Mouse (Mus musculus): Measurements from ENCODE around the gene Dnah17. TPM values are rescaled to one million over a fixed set of nuclear protein-coding genes. Genes with fewer than 3 reads are reported as not detected.

The Dnah17 gene
- polyA plus RNA-seq, 1 experiment from 2014 or later, result 0.33 TPM

- H3K4me1 ChIP-seq (replicated peaks), result peaks cover 24% of the 10 kb centered on the region
- no peaks in the 10 kb centered on the region for H3K36me3 ChIP-seq
- H3K27ac ChIP-seq, result no peak overlapping the region
- DNase-seq (ENCODE audit: low spot score), result peak; percentile 84
- no peaks in the 10 kb centered on the region for H3K27me3 ChIP-seq (ENCODE audit: insufficient read depth, poor library complexity, severe bottlenecking)
- H3K4me3 ChIP-seq, result no peak overlapping the region
- 52% methylated on average over 3 of the region's 3 CpGs for WGBS
- no peaks in the 10 kb centered on the region for H3K9me3 ChIP-seq
Observed at GRCm38 (mm10) chr11:118102838-118103237, 27.6 kb downstream of the Dnah17 start.

GRCm38 (mm10) chr11:118101133-118101532 is 29.3 kb downstream of the Dnah17 start:
- no peak for DNase-seq (ENCODE audit: low spot score)
- WGBS, result 49% methylated on average over 9 of the region's 9 CpGs
- no peak overlapping the region for H3K4me3 ChIP-seq
- H3K27me3 ChIP-seq (ENCODE audit: insufficient read depth, poor library complexity, severe bottlenecking), result no peaks in the 10 kb centered on the region
- H3K4me1 ChIP-seq (replicated peaks), result peaks cover 30% of the 10 kb centered on the region
- H3K27ac ChIP-seq, result no peak overlapping the region
- H3K9me3 ChIP-seq, result no peaks in the 10 kb centered on the region
- H3K36me3 ChIP-seq, result no peaks in the 10 kb centered on the region

GRCm38 (mm10) chr11:118096736-118097135 is 33.7 kb downstream of the Dnah17 start:
- no peaks in the 10 kb centered on the region for H3K27me3 ChIP-seq (ENCODE audit: insufficient read depth, poor library complexity, severe bottlenecking)
- H3K9me3 ChIP-seq, result no peaks in the 10 kb centered on the region
- H3K4me1 ChIP-seq (replicated peaks), result peaks cover 40% of the 10 kb centered on the region
- WGBS, result 53% methylated on average over 2 of the region's 2 CpGs
- no peak for DNase-seq (ENCODE audit: low spot score)
- no peaks in the 10 kb centered on the region for H3K36me3 ChIP-seq
- H3K27ac ChIP-seq, result no peak overlapping the region
- no peak overlapping the region for H3K4me3 ChIP-seq

GRCm38 (mm10) chr11:118095004-118095403 is 35.4 kb downstream of the Dnah17 start:
- no peaks in the 10 kb centered on the region for H3K36me3 ChIP-seq
- no peak for DNase-seq (ENCODE audit: low spot score)
- peaks cover 30% of the 10 kb centered on the region; the same call in 1 of the 2 replicates for H3K4me1 ChIP-seq (replicated peaks)
- H3K27ac ChIP-seq, result no peak overlapping the region
- no peak overlapping the region for H3K4me3 ChIP-seq
- no peaks in the 10 kb centered on the region for H3K27me3 ChIP-seq (ENCODE audit: insufficient read depth, poor library complexity, severe bottlenecking)
- WGBS, result 95% methylated on average over 9 of the region's 9 CpGs
- H3K9me3 ChIP-seq, result peaks cover 8% of the 10 kb centered on the region; the same call in 1 of the 2 replicates

GRCm38 (mm10) chr11:118091002-118091670 is 39.3 kb downstream of the Dnah17 start:
- H3K27ac ChIP-seq, result no peak overlapping the region
- H3K27me3 ChIP-seq (ENCODE audit: insufficient read depth, poor library complexity, severe bottlenecking), result no peaks in the 10 kb centered on the region
- H3K36me3 ChIP-seq, result no peaks in the 10 kb centered on the region
- no peak overlapping the region for H3K4me3 ChIP-seq
- DNase-seq (ENCODE audit: low spot score), result no peak
- H3K4me1 ChIP-seq (replicated peaks), result peaks cover 26% of the 10 kb centered on the region; the same call in 1 of the 2 replicates
- peaks cover 8% of the 10 kb centered on the region; the same call in 1 of the 2 replicates for H3K9me3 ChIP-seq
- 86% methylated on average over 23 of the region's 23 CpGs for WGBS

GRCm38 (mm10) chr11:118088896-118089295 is 41.5 kb downstream of the Dnah17 start:
- no peak for DNase-seq (ENCODE audit: low spot score)
- H3K4me3 ChIP-seq, result no peak overlapping the region
- H3K36me3 ChIP-seq, result no peaks in the 10 kb centered on the region
- 91% methylated on average over 19 of the region's 19 CpGs for WGBS
- H3K27ac ChIP-seq, result no peak overlapping the region
- no peaks in the 10 kb centered on the region for H3K27me3 ChIP-seq (ENCODE audit: insufficient read depth, poor library complexity, severe bottlenecking)
- peaks cover 8% of the 10 kb centered on the region; the same call in 1 of the 2 replicates for H3K9me3 ChIP-seq
- peaks cover 24% of the 10 kb centered on the region; the same call in 1 of the 2 replicates for H3K4me1 ChIP-seq (replicated peaks)

- Histone ChIP-seq H3K4me3 (no peak overlapping the region), H3K4me1 (replicated peaks) (peaks cover 16% of the 10 kb centered on the region; the same call in 1 of the 2 replicates), H3K36me3 (no peaks in the 10 kb centered on the region), H3K9me3 (peaks cover 6% of the 10 kb centered on the region; the same call in 1 of the 2 replicates), H3K27me3 (ENCODE audit: insufficient read depth, poor library complexity, severe bottlenecking) (no peaks in the 10 kb centered on the region), H3K27ac (no peak overlapping the region)
- no peak for DNase-seq (ENCODE audit: low spot score)
- 81% methylated on average over 8 of the region's 8 CpGs for WGBS
Observed at GRCm38 (mm10) chr11:118085961-118086360, 44.5 kb downstream of the Dnah17 start.

GRCm38 (mm10) chr11:118085176-118085575 is 45.3 kb downstream of the Dnah17 start:
- H3K36me3 ChIP-seq, result no peaks in the 10 kb centered on the region
- H3K27ac ChIP-seq, result no peak overlapping the region
- no peak overlapping the region for H3K4me3 ChIP-seq
- no peak for DNase-seq (ENCODE audit: low spot score)
- H3K4me1 ChIP-seq (replicated peaks), result peaks cover 19% of the 10 kb centered on the region; the same call in 1 of the 2 replicates
- WGBS, result 82% methylated on average over 4 of the region's 4 CpGs
- H3K9me3 ChIP-seq, result 0 out of 2 replicates have a peak, but pooled peaks cover 3% of the 10 kb centered on the region
- H3K27me3 ChIP-seq (ENCODE audit: insufficient read depth, poor library complexity, severe bottlenecking), result no peaks in the 10 kb centered on the region

GRCm38 (mm10) chr11:118084266-118084665 is 46.2 kb downstream of the Dnah17 start:
- Histone ChIP-seq H3K4me3 (no peak overlapping the region), H3K9me3 (0 out of 2 replicates have a peak, but pooled peaks cover 3% of the 10 kb centered on the region), H3K4me1 (replicated peaks) (peaks cover 28% of the 10 kb centered on the region), H3K36me3 (no peaks in the 10 kb centered on the region), H3K27me3 (ENCODE audit: insufficient read depth, poor library complexity, severe bottlenecking) (no peaks in the 10 kb centered on the region), H3K27ac (no peak overlapping the region)
- WGBS, result 73% methylated on average over 3 of the region's 3 CpGs
- no peak for DNase-seq (ENCODE audit: low spot score)

GRCm38 (mm10) chr11:118083811-118084210 is 46.6 kb downstream of the Dnah17 start:
- Histone ChIP-seq H3K27ac (no peak overlapping the region), H3K36me3 (no peaks in the 10 kb centered on the region), H3K4me3 (no peak overlapping the region), H3K27me3 (ENCODE audit: insufficient read depth, poor library complexity, severe bottlenecking) (no peaks in the 10 kb centered on the region), H3K9me3 (0 out of 2 replicates have a peak, but pooled peaks cover 3% of the 10 kb centered on the region), H3K4me1 (replicated peaks) (peaks cover 28% of the 10 kb centered on the region)
- 7% methylated on average over 6 of the region's 6 CpGs for WGBS
- DNase-seq (ENCODE audit: low spot score), result peak; percentile 72

GRCm38 (mm10) chr11:118082294-118082693 is 48.1 kb downstream of the Dnah17 start:
- no peak for DNase-seq (ENCODE audit: low spot score)
- Histone ChIP-seq H3K4me3 (no peak overlapping the region), H3K4me1 (replicated peaks) (peaks cover 28% of the 10 kb centered on the region), H3K36me3 (no peaks in the 10 kb centered on the region), H3K27ac (peak overlapping the region; percentile 40; the same call in 1 of the 2 replicates), H3K9me3 (0 out of 2 replicates have a peak, but pooled peaks cover 3% of the 10 kb centered on the region), H3K27me3 (ENCODE audit: insufficient read depth, poor library complexity, severe bottlenecking) (no peaks in the 10 kb centered on the region)
- WGBS, result 89% methylated on average over 14 of the region's 14 CpGs

GRCm38 (mm10) chr11:118079750-118080149 is 50.7 kb downstream of the Dnah17 start:
- 73% methylated on average over 14 of the region's 14 CpGs for WGBS
- Histone ChIP-seq H3K27me3 (ENCODE audit: insufficient read depth, poor library complexity, severe bottlenecking) (no peaks in the 10 kb centered on the region), H3K9me3 (0 out of 2 replicates have a peak, but pooled peaks cover 3% of the 10 kb centered on the region), H3K27ac (0 out of 2 replicates have a peak overlapping the region, but pooled peaks have one; percentile 8), H3K36me3 (no peaks in the 10 kb centered on the region), H3K4me1 (replicated peaks) (peaks cover 19% of the 10 kb centered on the region), H3K4me3 (no peak overlapping the region)
- DNase-seq (ENCODE audit: low spot score), result no peak

GRCm38 (mm10) chr11:118076929-118077328 is 53.5 kb downstream of the Dnah17 start:
- WGBS, result 86% methylated on average over 6 of the region's 6 CpGs
- no peak overlapping the region for H3K27ac ChIP-seq

More at GRCm38 (mm10) chr11:118076929-118077328, 53.5 kb downstream of the Dnah17 start:
- no peak overlapping the region for H3K4me3 ChIP-seq
- DNase-seq (ENCODE audit: low spot score), result no peak
- H3K9me3 ChIP-seq, result 0 out of 2 replicates have a peak, but pooled peaks cover 3% of the 10 kb centered on the region
- H3K4me1 ChIP-seq (replicated peaks), result peaks cover 31% of the 10 kb centered on the region
- H3K27me3 ChIP-seq (ENCODE audit: insufficient read depth, poor library complexity, severe bottlenecking), result 0 out of 2 replicates have a peak, but pooled peaks cover 4% of the 10 kb centered on the region
- no peaks in the 10 kb centered on the region for H3K36me3 ChIP-seq

All from hindbrain, embryonic 10.5 days (tissue).